Mouse (Mus musculus) heart, embryonic 12.5 days (tissue): Measurements from ENCODE around the gene Gm20388. TPM values are rescaled to one million over a fixed set of nuclear protein-coding genes. Genes with fewer than 3 reads are reported as not detected.
A peak's percentile ranks its signal among the peaks of the same experiment; 100 is the strongest.

Experiments
- ATAC-seq: fragments of 200-750 bp; cut with Nextera tagmentation; 2 replicates; pipeline ENCODE4 v1.8.0; 2017; ENCODE audit warnings: moderate TSS enrichment, moderate library complexity; ENCODE audit not compliant: insufficient number of reproducible peaks, low FRiP score
- H3K27ac ChIP-seq: fragments of 300-500 bp; sonication (generic); 2 replicates; pipeline ENCODE4 v1.5.1; 2016; ENCODE audit warnings: mild to moderate bottlenecking, moderate library complexity; ENCODE audit not compliant: poor library complexity, severe bottlenecking
- H3K27me3 ChIP-seq: fragments of 300-500 bp; sonication (generic); replicated peaks from 2 replicates; pipeline ENCODE4 v1.6.1; 2016; ENCODE audit warnings: mild to moderate bottlenecking, moderate library complexity
- H3K36me3 ChIP-seq: fragments of 300-500 bp; sonication (generic); 2 replicates; pipeline ENCODE4 v1.6.1; 2016; ENCODE audit warnings: mild to moderate bottlenecking, moderate library complexity
- H3K4me1 ChIP-seq: fragments of 300-500 bp; sonication (generic); replicated peaks from 2 replicates; pipeline ENCODE4 v1.6.1; 2016; ENCODE audit warnings: mild to moderate bottlenecking
- H3K4me2 ChIP-seq: fragments of 300-500 bp; sonication (generic); 2 replicates; pipeline ENCODE4 v1.6.1; 2016; ENCODE audit warnings: mild to moderate bottlenecking, moderate library complexity
- H3K4me3 ChIP-seq: fragments of 300-500 bp; sonication (generic); 2 replicates; pipeline ENCODE4 v1.5.1; 2016; ENCODE audit warnings: mild to moderate bottlenecking
- H3K9ac ChIP-seq: fragments of 300-500 bp; sonication (generic); 2 replicates; pipeline ENCODE4 v1.6.1; 2016; ENCODE audit warnings: mild to moderate bottlenecking, moderate library complexity
- H3K9me3 ChIP-seq: fragments of 300-500 bp; sonication (generic); replicated peaks from 2 replicates; pipeline ENCODE4 v1.6.1; 2016; ENCODE audit warnings: mild to moderate bottlenecking, moderate library complexity
- whole genome bisulfite sequencing: fragments of 180-500 bp; shearing (Covaris S2); methylation state at CpG from one replicate; pipeline ENCODE4 v1.1.7; 2016; 5-methylcytosine and 5-hydroxymethylcytosine counted together
- polyA plus RNA-seq: library from polyadenylated mRNA; unstranded; fragments of >200 nt; fragmentation: Nextera tagmentation; extraction: Ambion mirVana; gene quantifications from 2 replicates; pipeline ENCODE4 v1.2.1, GENCODE M21; 2016

Gm20388 gene
- polyA plus RNA-seq, 1 experiment from 2014 or later = not detected

- Histone ChIP-seq H3K9me3 (no peaks in the 10 kb centered on the region), H3K27me3 (no peaks in the 10 kb centered on the region), H3K9ac (peak within 1 kb of the TSS; percentile 90), H3K4me1 (peaks cover 47% of the 10 kb centered on the region), H3K27ac (peak within 1 kb of the TSS; percentile 86), H3K4me3 (peak within 1 kb of the TSS; percentile 94), H3K4me2 (peak within 1 kb of the TSS; percentile 94), H3K36me3 (no peaks in the 10 kb centered on the region)
- ATAC-seq = no peak
- 19% methylated on average over 48 of the region's 60 CpGs for WGBS
Observed at GRCm38 (mm10) chr8:122282035-122282358, 2371.4 kb downstream of the Gm20388 start, which contains the start of gene Zfpm1. Gene Zfpm1 (plus strand): TSS chr8:122282141.

- H3K9me3 ChIP-seq = no peaks in the 10 kb centered on the region
- H3K4me1 ChIP-seq = peaks cover 55% of the 10 kb centered on the region
- peak overlapping the region; percentile 94 for H3K4me3 ChIP-seq
- H3K27ac ChIP-seq = peak overlapping the region; percentile 86
- H3K36me3 ChIP-seq = peaks cover 7% of the 10 kb centered on the region; the same call in 1 of the 2 replicates
- under 1% methylated on average over 67 of the region's 70 CpGs for WGBS
- peak overlapping the region; percentile 90 for H3K9ac ChIP-seq
- peak overlapping the region; percentile 94 for H3K4me2 ChIP-seq
- no peaks in the 10 kb centered on the region for H3K27me3 ChIP-seq
- ATAC-seq = no peak
Observed at GRCm38 (mm10) chr8:122282501-122283355, 2372.1 kb downstream of the Gm20388 start.

GRCm38 (mm10) chr8:122283356-122284202 lies 2372.9 kb downstream of the Gm20388 start:
- H3K4me2 ChIP-seq = peak overlapping the region; percentile 94
- peak overlapping the region; percentile 90 for H3K9ac ChIP-seq
- under 1% methylated on average over 37 of the region's 37 CpGs for WGBS
- H3K27me3 ChIP-seq = no peaks in the 10 kb centered on the region
- peaks cover 8% of the 10 kb centered on the region; the same call in 1 of the 2 replicates for H3K36me3 ChIP-seq
- ATAC-seq = no peak
- H3K4me3 ChIP-seq = peak overlapping the region; percentile 94
- H3K9me3 ChIP-seq = no peaks in the 10 kb centered on the region
- H3K27ac ChIP-seq = peak overlapping the region; percentile 86
- peaks cover 63% of the 10 kb centered on the region for H3K4me1 ChIP-seq

- under 1% methylated on average over 33 of the region's 33 CpGs for WGBS
- no peak for ATAC-seq
- Histone ChIP-seq H3K4me3 (peak overlapping the region; percentile 94), H3K4me1 (peaks cover 70% of the 10 kb centered on the region), H3K4me2 (peak overlapping the region; percentile 94), H3K9ac (peak overlapping the region; percentile 90), H3K27me3 (no peaks in the 10 kb centered on the region), H3K36me3 (peaks cover 11% of the 10 kb centered on the region; the same call in 1 of the 2 replicates), H3K27ac (peak overlapping the region; percentile 86), H3K9me3 (no peaks in the 10 kb centered on the region)
Observed at GRCm38 (mm10) chr8:122284203-122284658, 2373.6 kb downstream of the Gm20388 start.

GRCm38 (mm10) chr8:122284659-122285261 lies 2374.1 kb downstream of the Gm20388 start:
- H3K36me3 ChIP-seq = peaks cover 14% of the 10 kb centered on the region
- WGBS = 3% methylated on average over 21 of the region's 21 CpGs
- peak overlapping the region; percentile 94 for H3K4me2 ChIP-seq
- no peak for ATAC-seq
- no peaks in the 10 kb centered on the region for H3K9me3 ChIP-seq
- no peaks in the 10 kb centered on the region for H3K27me3 ChIP-seq
- H3K27ac ChIP-seq = peak overlapping the region; percentile 86
- peak overlapping the region; percentile 94 for H3K4me3 ChIP-seq
- H3K9ac ChIP-seq = peak overlapping the region; percentile 90
- H3K4me1 ChIP-seq = peaks cover 74% of the 10 kb centered on the region

GRCm38 (mm10) chr8:122285727-122286126 lies 2375.1 kb downstream of the Gm20388 start:
- peak overlapping the region; percentile 94 for H3K4me2 ChIP-seq
- H3K27me3 ChIP-seq = no peaks in the 10 kb centered on the region
- H3K4me3 ChIP-seq = peak overlapping the region; percentile 94
- 52% methylated on average over 6 of the region's 6 CpGs for WGBS
- H3K27ac ChIP-seq = peak overlapping the region; percentile 86; the same call in 1 of the 2 replicates
- H3K9me3 ChIP-seq = no peaks in the 10 kb centered on the region
- no peak for ATAC-seq
- H3K36me3 ChIP-seq = peaks cover 15% of the 10 kb centered on the region
- H3K4me1 ChIP-seq = peaks cover 74% of the 10 kb centered on the region
- peak overlapping the region; percentile 90 for H3K9ac ChIP-seq

GRCm38 (mm10) chr8:122286899-122287298 lies 2376.3 kb downstream of the Gm20388 start:
- WGBS = 31% methylated on average over 10 of the region's 10 CpGs
- Histone ChIP-seq H3K4me3 (peak overlapping the region; percentile 94; the same call in 1 of the 2 replicates), H3K4me1 (peaks cover 82% of the 10 kb centered on the region), H3K27ac (peak overlapping the region; percentile 86), H3K27me3 (no peaks in the 10 kb centered on the region), H3K9me3 (no peaks in the 10 kb centered on the region), H3K4me2 (peak overlapping the region; percentile 94), H3K9ac (0 out of 2 replicates have a peak overlapping the region, but pooled peaks have one; percentile 90), H3K36me3 (peaks cover 19% of the 10 kb centered on the region)
- peak; percentile 34; the same call in 1 of the 2 replicates for ATAC-seq

GRCm38 (mm10) chr8:122287742-122288141 lies 2377.1 kb downstream of the Gm20388 start:
- no peaks in the 10 kb centered on the region for H3K27me3 ChIP-seq
- 61% methylated on average over 8 of the region's 8 CpGs for WGBS
- no peak overlapping the region for H3K4me3 ChIP-seq
- H3K4me1 ChIP-seq = peaks cover 90% of the 10 kb centered on the region
- H3K36me3 ChIP-seq = peaks cover 26% of the 10 kb centered on the region
- ATAC-seq = no peak
- H3K9me3 ChIP-seq = no peaks in the 10 kb centered on the region
- peak overlapping the region; percentile 47; the same call in 1 of the 2 replicates for H3K9ac ChIP-seq
- H3K4me2 ChIP-seq = peak overlapping the region; percentile 94
- H3K27ac ChIP-seq = 0 out of 2 replicates have a peak overlapping the region, but pooled peaks have one; percentile 86

GRCm38 (mm10) chr8:122288344-122288743 lies 2377.7 kb downstream of the Gm20388 start:
- no peak for ATAC-seq
- 63% methylated on average over 3 of the region's 3 CpGs for WGBS
- peaks cover 96% of the 10 kb centered on the region for H3K4me1 ChIP-seq
- H3K9ac ChIP-seq = peak overlapping the region; percentile 47; the same call in 1 of the 2 replicates
- peak overlapping the region; percentile 94; the same call in 1 of the 2 replicates for H3K4me2 ChIP-seq
- peaks cover 26% of the 10 kb centered on the region for H3K36me3 ChIP-seq
- 0 out of 2 replicates have a peak overlapping the region, but pooled peaks have one; percentile 86 for H3K27ac ChIP-seq
- H3K4me3 ChIP-seq = no peak overlapping the region
- no peaks in the 10 kb centered on the region for H3K9me3 ChIP-seq
- no peaks in the 10 kb centered on the region for H3K27me3 ChIP-seq

- H3K9ac ChIP-seq = peak overlapping the region; percentile 20
- H3K36me3 ChIP-seq = peaks cover 26% of the 10 kb centered on the region
- peaks cover 100% of the 10 kb centered on the region for H3K4me1 ChIP-seq
- H3K27me3 ChIP-seq = no peaks in the 10 kb centered on the region
- 0 out of 2 replicates have a peak overlapping the region, but pooled peaks have one; percentile 3 for H3K4me3 ChIP-seq
- peak overlapping the region; percentile 35 for H3K4me2 ChIP-seq
- WGBS = 14% methylated on average over 12 of the region's 12 CpGs
- H3K9me3 ChIP-seq = no peaks in the 10 kb centered on the region
- ATAC-seq = no peak
- peak overlapping the region; percentile 73 for H3K27ac ChIP-seq
Observed at GRCm38 (mm10) chr8:122291075-122291474, 2380.4 kb downstream of the Gm20388 start.
